Comparison of ENCODE assay signal across 8 mouse cellular contexts in genomic region chr17:47501531-47501930, GRCm38 (mm10). TPM values are rescaled to one million over a fixed set of nuclear protein-coding genes. Genes with fewer than 3 reads are reported as not detected.
A peak's percentile ranks its signal among the peaks of the same experiment; 100 is the strongest.
DNase-seq lines count a peak whose midpoint lies in the region; ATAC-seq and TF ChIP-seq lines count a peak whose summit lies in the region.

No protein-coding gene starts in this region.

- no peak for ATAC-seq in kidney, postnatal 0 days (replicated peaks; ENCODE audit: low FRiP score, low read depth)
- ATAC-seq in hindbrain, embryonic 13.5 days (ENCODE audit: low FRiP score), result peak; percentile 8; the same call in 1 of the 2 replicates
- ATAC-seq in midbrain, embryonic 15.5 days (replicated peaks), result peak; percentile 16
- ATAC-seq in activated CD4-positive, CD25-positive, alpha-beta regulatory T cell, adult 4 months, result no peak

- DNase-seq in kidney, postnatal 0 days (ENCODE audit: low spot score), result no peak
- DNase-seq in kidney, postnatal 14 days, result no peak
- DNase-seq in cerebellum, postnatal 25 days, result no peak
- DNase-seq in layer of hippocampus, adult 9-10 months (ENCODE audit: low spot score), result no peak

- peak overlapping the region; percentile 73 for H3K9ac ChIP-seq in kidney, postnatal 0 days (ENCODE audit: low read depth, low read length)
- H3K9ac ChIP-seq in hindbrain, embryonic 13.5 days, result peak overlapping the region; percentile 83
- peak overlapping the region; percentile 96 for H3K9ac ChIP-seq in midbrain, embryonic 15.5 days

- TF ChIP-seq CTCF in kidney, postnatal 0 days (IDR thresholded peaks at IDR 0.05; ENCODE audit: low read depth), result no peak
- no peak for TF ChIP-seq CTCF in cortical plate, adult 2 months (IDR thresholded peaks at IDR 0.05; ENCODE audit: extremely low read depth, insufficient read depth, low read length)

- 5% methylated on average over 11 of the region's 11 CpGs for WGBS in kidney, postnatal 0 days
- 10% methylated on average over 11 of the region's 11 CpGs for WGBS in hindbrain, embryonic 13.5 days
- WGBS in midbrain, embryonic 15.5 days, result 9% methylated on average over 11 of the region's 11 CpGs

- H3K27me3 ChIP-seq in kidney, postnatal 0 days (ENCODE audit: insufficient read depth, low read length), result no peaks in the 10 kb centered on the region
- H3K27me3 ChIP-seq in hindbrain, embryonic 13.5 days, result no peaks in the 10 kb centered on the region
- no peaks in the 10 kb centered on the region for H3K27me3 ChIP-seq in midbrain, embryonic 15.5 days (replicated peaks)

- peak overlapping the region; percentile 55 for H3K4me3 ChIP-seq in kidney, postnatal 0 days (replicated peaks; ENCODE audit: low read depth, low read length)
- H3K4me3 ChIP-seq in cortical plate, adult 2 months (ENCODE audit: insufficient read depth, low read length), result peak overlapping the region; percentile 56
- peak overlapping the region; percentile 64 for H3K4me3 ChIP-seq in hindbrain, embryonic 13.5 days
- H3K4me3 ChIP-seq in midbrain, embryonic 15.5 days, result peak overlapping the region; percentile 92

- no peak for TF ChIP-seq POLR2A in cortical plate, adult 2 months (IDR thresholded peaks at IDR 0.05; ENCODE audit: extremely low read depth, insufficient read depth, low read length)

- peaks cover 22% of the 10 kb centered on the region for H3K4me1 ChIP-seq in kidney, postnatal 0 days (replicated peaks; ENCODE audit: insufficient read depth, low read length)
- no peaks in the 10 kb centered on the region; the same call in 1 of the 2 replicates for H3K4me1 ChIP-seq in cortical plate, adult 2 months (ENCODE audit: control insufficient read depth, insufficient read depth, low read length)
- peaks cover 26% of the 10 kb centered on the region for H3K4me1 ChIP-seq in hindbrain, embryonic 13.5 days (replicated peaks)
- peaks cover 23% of the 10 kb centered on the region for H3K4me1 ChIP-seq in midbrain, embryonic 15.5 days

- peak overlapping the region; percentile 84 for H3K4me2 ChIP-seq in kidney, postnatal 0 days (ENCODE audit: low read length)
- H3K4me2 ChIP-seq in hindbrain, embryonic 13.5 days, result peak overlapping the region; percentile 79
- peak overlapping the region; percentile 89 for H3K4me2 ChIP-seq in midbrain, embryonic 15.5 days

- peaks cover 17% of the 10 kb centered on the region for H3K36me3 ChIP-seq in kidney, postnatal 0 days (ENCODE audit: insufficient read depth, low read length)
- peaks cover 29% of the 10 kb centered on the region for H3K36me3 ChIP-seq in hindbrain, embryonic 13.5 days
- H3K36me3 ChIP-seq in midbrain, embryonic 15.5 days (replicated peaks), result peaks cover 12% of the 10 kb centered on the region; the same call in 1 of the 2 replicates

- H3K9me3 ChIP-seq in kidney, postnatal 0 days (replicated peaks; ENCODE audit: low read length), result no peaks in the 10 kb centered on the region
- no peaks in the 10 kb centered on the region for H3K9me3 ChIP-seq in hindbrain, embryonic 13.5 days
- H3K9me3 ChIP-seq in midbrain, embryonic 15.5 days, result no peaks in the 10 kb centered on the region

- peak overlapping the region; percentile 47 for H3K27ac ChIP-seq in kidney, postnatal 0 days
- no peak overlapping the region for H3K27ac ChIP-seq in cortical plate, adult 2 months (ENCODE audit: insufficient read depth, low read length)
- H3K27ac ChIP-seq in hindbrain, embryonic 13.5 days, result peak overlapping the region; percentile 15; the same call in 1 of the 2 replicates
- peak overlapping the region; percentile 88 for H3K27ac ChIP-seq in midbrain, embryonic 15.5 days

RNA-seq across cellular contexts. Expression of gene Taf8, which starts 0.6 kb away (rescaled TPM):
- polyA plus RNA-seq in kidney, postnatal 0 days (2015; fragmentation: Nextera tagmentation; extraction: Ambion mirVana), result 21.4 and 24.9 TPM in 2 replicates
- 25.9 and 28.0 TPM in 2 replicates for polyA plus RNA-seq in cortical plate, adult 2 months (2012; rRNA removed)
- polyA plus RNA-seq in hindbrain, embryonic 13.5 days (2015; fragmentation: Nextera tagmentation; extraction: Ambion mirVana), result 23.4 and 23.5 TPM in 2 replicates
- 22.0 and 22.4 TPM in 2 replicates for polyA plus RNA-seq in midbrain, embryonic 15.5 days (2015; fragmentation: Nextera tagmentation; extraction: Ambion mirVana)
- polyA plus RNA-seq in activated CD4-positive, CD25-positive, alpha-beta regulatory T cell, adult 4 months (2017; shearing (Covaris generic)), result 10 to 100 TPM; 51.5 to 61.3 TPM

RNA-seq across cellular contexts. Expression of gene Ccnd3, which starts 3.3 kb away (rescaled TPM):
- polyA plus RNA-seq in kidney, postnatal 0 days (2015; fragmentation: Nextera tagmentation; extraction: Ambion mirVana), result 199 and 202 TPM in 2 replicates
- polyA plus RNA-seq in cortical plate, adult 2 months (2012; rRNA removed), result 31.3 and 32.5 TPM in 2 replicates
- 74.3 and 75.2 TPM in 2 replicates for polyA plus RNA-seq in hindbrain, embryonic 13.5 days (2015; fragmentation: Nextera tagmentation; extraction: Ambion mirVana)
- polyA plus RNA-seq in midbrain, embryonic 15.5 days (2015; fragmentation: Nextera tagmentation; extraction: Ambion mirVana), result 74.0 and 87.8 TPM in 2 replicates
- polyA plus RNA-seq in activated CD4-positive, CD25-positive, alpha-beta regulatory T cell, adult 4 months (2017; shearing (Covaris generic)), result 100 to 1,000 TPM; 133 to 141 TPM

Comparison
In these comparisons a context has a peak if more than half of its experiments do, and no peak if none do; other contexts are left out.
1. ATAC-seq: peak in hindbrain, embryonic 13.5 days (single experiment) and midbrain, embryonic 15.5 days (single experiment); none in kidney, postnatal 0 days (single experiment) and activated CD4-positive, CD25-positive, alpha-beta regulatory T cell, adult 4 months (single experiment).
2. Peak in every context shown above with its lines, with median percentiles within 50 percentile points of each other: H3K4me2 ChIP-seq, H3K4me3 ChIP-seq and H3K9ac ChIP-seq.